Mouse (Mus musculus): ENCODE data around the gene Ppfia4. TPM values are rescaled to one million over a fixed set of nuclear protein-coding genes. Genes with fewer than 3 reads are reported as not detected.

The Ppfia4 gene
- polyA plus RNA-seq, 1 experiment from 2014 or later: 25.6 TPM

GRCm38 (mm10) chr1:134315181-134315580, 17.5 kb downstream of the Ppfia4 start:
- WGBS: 89% methylated on average over 5 of the region's 5 CpGs

GRCm38 (mm10) chr1:134311760-134312159, 21.0 kb downstream of the Ppfia4 start:
- H3K36me3 ChIP-seq (ENCODE audit: control insufficient read depth, insufficient read depth, low read length): no peaks in the 10 kb centered on the region; the same call in 1 of the 2 replicates
- no peak for ATAC-seq
- no peaks in the 10 kb centered on the region for H3K9me3 ChIP-seq (replicated peaks; ENCODE audit: control insufficient read depth, low read length, poor library complexity, severe bottlenecking)
- 96% methylated on average over 7 of the region's 7 CpGs for WGBS
- H3K27me3 ChIP-seq (ENCODE audit: control insufficient read depth, insufficient read depth, low read depth, low read length): no peaks in the 10 kb centered on the region
- H3K27ac ChIP-seq (ENCODE audit: low read length): no peak overlapping the region
- no peaks in the 10 kb centered on the region for H3K4me1 ChIP-seq (ENCODE audit: control insufficient read depth, insufficient read depth, low read length)
- H3K4me2 ChIP-seq (ENCODE audit: low read length): no peak overlapping the region
- no peak overlapping the region for H3K9ac ChIP-seq (ENCODE audit: low read depth, low read length)
- no peak overlapping the region for H3K4me3 ChIP-seq (ENCODE audit: low read depth, low read length)

More at GRCm38 (mm10) chr1:134315181-134315580, 17.5 kb downstream of the Ppfia4 start:
- Histone ChIP-seq H3K4me1 (ENCODE audit: control insufficient read depth, insufficient read depth, low read length) (no peaks in the 10 kb centered on the region), H3K27me3 (ENCODE audit: control insufficient read depth, insufficient read depth, low read depth, low read length) (no peaks in the 10 kb centered on the region), H3K9ac (ENCODE audit: low read depth, low read length) (no peak overlapping the region), H3K4me2 (ENCODE audit: low read length) (no peak overlapping the region), H3K4me3 (ENCODE audit: low read depth, low read length) (no peak overlapping the region), H3K9me3 (replicated peaks; ENCODE audit: control insufficient read depth, low read length, poor library complexity, severe bottlenecking) (no peaks in the 10 kb centered on the region), H3K27ac (ENCODE audit: low read length) (no peak overlapping the region), H3K36me3 (ENCODE audit: control insufficient read depth, insufficient read depth, low read length) (no peaks in the 10 kb centered on the region; the same call in 1 of the 2 replicates)
- no peak for ATAC-seq

DNA sequence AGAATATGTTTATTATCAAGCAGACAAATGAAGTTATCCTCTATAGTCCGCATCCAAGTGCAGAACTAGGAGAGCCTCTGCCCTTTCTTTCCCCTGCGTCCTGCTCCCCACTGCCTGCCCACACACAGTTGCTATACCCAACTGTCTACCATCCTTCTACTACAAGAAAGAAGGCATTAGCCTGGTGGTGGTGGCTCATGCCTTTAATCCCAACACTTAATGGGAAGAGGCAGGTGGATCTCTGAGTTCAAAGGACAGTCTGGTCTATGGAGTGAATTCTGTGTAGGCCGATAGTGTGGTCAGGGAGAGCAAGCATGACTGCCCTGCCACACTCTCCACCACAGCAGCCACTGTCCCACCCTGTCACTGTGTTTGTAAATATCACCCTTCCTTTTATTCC, 22.0 kb downstream of the Ppfia4 start:
- no peaks in the 10 kb centered on the region for H3K36me3 ChIP-seq (ENCODE audit: control insufficient read depth, insufficient read depth, low read length)
- no peak for ATAC-seq
- WGBS: 90% methylated on average over 3 of the region's 3 CpGs
- no peaks in the 10 kb centered on the region for H3K27me3 ChIP-seq (ENCODE audit: control insufficient read depth, insufficient read depth, low read depth, low read length)
- no peaks in the 10 kb centered on the region for H3K4me1 ChIP-seq (ENCODE audit: control insufficient read depth, insufficient read depth, low read length)
- H3K4me2 ChIP-seq (ENCODE audit: low read length): no peak overlapping the region
- H3K9ac ChIP-seq (ENCODE audit: low read depth, low read length): no peak overlapping the region
- no peaks in the 10 kb centered on the region for H3K9me3 ChIP-seq (replicated peaks; ENCODE audit: control insufficient read depth, low read length, poor library complexity, severe bottlenecking)
- no peak overlapping the region for H3K27ac ChIP-seq (ENCODE audit: low read length)
- no peak overlapping the region for H3K4me3 ChIP-seq (ENCODE audit: low read depth, low read length)

- Histone ChIP-seq H3K4me3 (ENCODE audit: low read depth, low read length) (no peak overlapping the region), H3K9ac (ENCODE audit: low read depth, low read length) (no peak overlapping the region), H3K4me2 (ENCODE audit: low read length) (no peak overlapping the region), H3K4me1 (ENCODE audit: control insufficient read depth, insufficient read depth, low read length) (no peaks in the 10 kb centered on the region), H3K36me3 (ENCODE audit: control insufficient read depth, insufficient read depth, low read length) (no peaks in the 10 kb centered on the region), H3K27me3 (ENCODE audit: control insufficient read depth, insufficient read depth, low read depth, low read length) (no peaks in the 10 kb centered on the region), H3K9me3 (replicated peaks; ENCODE audit: control insufficient read depth, low read length, poor library complexity, severe bottlenecking) (no peaks in the 10 kb centered on the region), H3K27ac (ENCODE audit: low read length) (no peak overlapping the region)
- ATAC-seq: no peak
- 92% methylated on average over 2 of the region's 2 CpGs for WGBS
Observed at GRCm38 (mm10) chr1:134310291-134310690, 22.4 kb downstream of the Ppfia4 start.

GRCm38 (mm10) chr1:134307409-134307808, 25.3 kb downstream of the Ppfia4 start:
- H3K4me3 ChIP-seq (ENCODE audit: low read depth, low read length): no peak overlapping the region
- H3K27ac ChIP-seq (ENCODE audit: low read length): no peak overlapping the region
- H3K9ac ChIP-seq (ENCODE audit: low read depth, low read length): no peak overlapping the region
- H3K36me3 ChIP-seq (ENCODE audit: control insufficient read depth, insufficient read depth, low read length): 0 out of 2 replicates have a peak, but pooled peaks cover 3% of the 10 kb centered on the region
- H3K4me2 ChIP-seq (ENCODE audit: low read length): no peak overlapping the region
- no peak for ATAC-seq
- WGBS: 41% methylated on average over 10 of the region's 10 CpGs
- H3K9me3 ChIP-seq (replicated peaks; ENCODE audit: control insufficient read depth, low read length, poor library complexity, severe bottlenecking): no peaks in the 10 kb centered on the region
- H3K27me3 ChIP-seq (ENCODE audit: control insufficient read depth, insufficient read depth, low read depth, low read length): no peaks in the 10 kb centered on the region
- peaks cover 8% of the 10 kb centered on the region for H3K4me1 ChIP-seq (ENCODE audit: control insufficient read depth, insufficient read depth, low read length)

GRCm38 (mm10) chr1:134304940-134305339, 27.8 kb downstream of the Ppfia4 start:
- Histone ChIP-seq H3K36me3 (ENCODE audit: control insufficient read depth, insufficient read depth, low read length) (0 out of 2 replicates have a peak, but pooled peaks cover 3% of the 10 kb centered on the region), H3K4me3 (ENCODE audit: low read depth, low read length) (no peak overlapping the region), H3K9ac (ENCODE audit: low read depth, low read length) (no peak overlapping the region), H3K4me1 (ENCODE audit: control insufficient read depth, insufficient read depth, low read length) (peaks cover 8% of the 10 kb centered on the region), H3K9me3 (replicated peaks; ENCODE audit: control insufficient read depth, low read length, poor library complexity, severe bottlenecking) (no peaks in the 10 kb centered on the region), H3K27me3 (ENCODE audit: control insufficient read depth, insufficient read depth, low read depth, low read length) (peaks cover 4% of the 10 kb centered on the region; the same call in 1 of the 2 replicates), H3K27ac (ENCODE audit: low read length) (no peak overlapping the region), H3K4me2 (ENCODE audit: low read length) (no peak overlapping the region)
- ATAC-seq: no peak
- 96% methylated on average over 9 of the region's 9 CpGs for WGBS

GRCm38 (mm10) chr1:134302568-134303238, 30.0 kb downstream of the Ppfia4 start:
- Histone ChIP-seq H3K27me3 (ENCODE audit: control insufficient read depth, insufficient read depth, low read depth, low read length) (peaks cover 14% of the 10 kb centered on the region), H3K9ac (ENCODE audit: low read depth, low read length) (no peak overlapping the region), H3K36me3 (ENCODE audit: control insufficient read depth, insufficient read depth, low read length) (peaks cover 3% of the 10 kb centered on the region; the same call in 1 of the 2 replicates), H3K27ac (ENCODE audit: low read length) (peak overlapping the region; percentile 64; the same call in 1 of the 2 replicates), H3K9me3 (replicated peaks; ENCODE audit: control insufficient read depth, low read length, poor library complexity, severe bottlenecking) (no peaks in the 10 kb centered on the region), H3K4me2 (ENCODE audit: low read length) (no peak overlapping the region), H3K4me1 (ENCODE audit: control insufficient read depth, insufficient read depth, low read length) (peaks cover 17% of the 10 kb centered on the region), H3K4me3 (ENCODE audit: low read depth, low read length) (no peak overlapping the region)
- ATAC-seq: no peak
- 14% methylated on average over 8 of the region's 8 CpGs for WGBS

GRCm38 (mm10) chr1:134298636-134299411, 33.9 kb downstream of the Ppfia4 start:
- peak; percentile 56 for ATAC-seq
- WGBS: 4% methylated on average over 48 of the region's 59 CpGs

GRCm38 (mm10) chr1:134297265-134297664, 35.5 kb downstream of the Ppfia4 start:
- ATAC-seq: no peak
- peaks cover 9% of the 10 kb centered on the region for H3K4me1 ChIP-seq (ENCODE audit: control insufficient read depth, insufficient read depth, low read length)
- H3K9ac ChIP-seq (ENCODE audit: low read depth, low read length): no peak overlapping the region
- H3K36me3 ChIP-seq (ENCODE audit: control insufficient read depth, insufficient read depth, low read length): no peaks in the 10 kb centered on the region; the same call in 1 of the 2 replicates
- H3K4me3 ChIP-seq (ENCODE audit: low read depth, low read length): no peak overlapping the region
- no peaks in the 10 kb centered on the region for H3K9me3 ChIP-seq (replicated peaks; ENCODE audit: control insufficient read depth, low read length, poor library complexity, severe bottlenecking)
- 85% methylated on average over 8 of the region's 8 CpGs for WGBS
- H3K4me2 ChIP-seq (ENCODE audit: low read length): no peak overlapping the region
- H3K27ac ChIP-seq (ENCODE audit: low read length): no peak overlapping the region
- H3K27me3 ChIP-seq (ENCODE audit: control insufficient read depth, insufficient read depth, low read depth, low read length): peaks cover 14% of the 10 kb centered on the region

More at GRCm38 (mm10) chr1:134298636-134299411, 33.9 kb downstream of the Ppfia4 start:
- peak overlapping the region; percentile 60 for H3K9ac ChIP-seq (ENCODE audit: low read depth, low read length)
- no peaks in the 10 kb centered on the region; the same call in 1 of the 2 replicates for H3K36me3 ChIP-seq (ENCODE audit: control insufficient read depth, insufficient read depth, low read length)
- no peak overlapping the region for H3K27ac ChIP-seq (ENCODE audit: low read length)
- H3K27me3 ChIP-seq (ENCODE audit: control insufficient read depth, insufficient read depth, low read depth, low read length): peaks cover 14% of the 10 kb centered on the region
- H3K4me2 ChIP-seq (ENCODE audit: low read length): peak overlapping the region; percentile 71
- H3K4me3 ChIP-seq (ENCODE audit: low read depth, low read length): peak overlapping the region; percentile 44
- H3K9me3 ChIP-seq (replicated peaks; ENCODE audit: control insufficient read depth, low read length, poor library complexity, severe bottlenecking): no peaks in the 10 kb centered on the region
- H3K4me1 ChIP-seq (ENCODE audit: control insufficient read depth, insufficient read depth, low read length): peaks cover 17% of the 10 kb centered on the region

All from midbrain, embryonic 16.5 days (tissue).